Mouse (Mus musculus) intestine, embryonic 16.5 days (tissue): ENCODE measurements around the gene Grik1. TPM values are rescaled to one million over a fixed set of nuclear protein-coding genes. Genes with fewer than 3 reads are reported as not detected.

Experiments
- ATAC-seq: fragments of 200-750 bp; cut with Nextera tagmentation; 2 replicates; pipeline ENCODE4 v1.8.0; 2017; ENCODE audit warnings: moderate TSS enrichment, moderate library complexity
- H3K27ac ChIP-seq: fragments of 300-500 bp; sonication (generic); 2 replicates; pipeline ENCODE4 v1.5.1; 2014; ENCODE audit warnings: mild to moderate bottlenecking, low read length
- H3K27me3 ChIP-seq: fragments of 300-500 bp; sonication (generic); replicated peaks from 2 replicates; pipeline ENCODE4 v1.6.1; 2014; ENCODE audit warnings: low read length, control low read depth, mixed read lengths; ENCODE audit not compliant: control insufficient read depth, insufficient read depth
- H3K36me3 ChIP-seq: fragments of 300-500 bp; sonication (generic); 2 replicates; pipeline ENCODE4 v1.6.1; 2014; ENCODE audit warnings: low read length, control low read depth; ENCODE audit not compliant: control insufficient read depth, insufficient read depth
- H3K4me1 ChIP-seq: fragments of 300-500 bp; sonication (generic); 2 replicates; pipeline ENCODE4 v1.6.1; 2014; ENCODE audit warnings: low read length, control low read depth, mixed read lengths; ENCODE audit not compliant: control insufficient read depth, insufficient read depth
- H3K4me2 ChIP-seq: fragments of 300-500 bp; sonication (generic); 2 replicates; pipeline ENCODE4 v1.6.1; 2014; ENCODE audit warnings: low read depth, low read length, control low read depth
- H3K4me3 ChIP-seq: fragments of 300-500 bp; sonication (generic); 2 replicates; pipeline ENCODE4 v1.5.1; 2014; ENCODE audit warnings: mild to moderate bottlenecking, low read length
- H3K9ac ChIP-seq: fragments of 300-500 bp; sonication (generic); 2 replicates; pipeline ENCODE4 v1.6.1; 2014; ENCODE audit warnings: low read depth, low read length
- H3K9me3 ChIP-seq: fragments of 300-500 bp; sonication (generic); 2 replicates; pipeline ENCODE4 v1.6.1; 2016; ENCODE audit warnings: low read length, control low read depth; ENCODE audit not compliant: control insufficient read depth
- WGBS: fragments of 180-500 bp; shearing (Covaris S2); extraction: QIAGEN DNeasy Blood & Tissue Kit; methylation state at CpG from one replicate; pipeline ENCODE4 v1.1.7; 2014; 5-methylcytosine and 5-hydroxymethylcytosine counted together
- polyA plus RNA-seq: library from polyadenylated mRNA; unstranded; fragments of >200 nt; fragmentation: Nextera tagmentation; extraction: Ambion mirVana; gene quantifications from 2 replicates; pipeline ENCODE4 v1.2.1, GENCODE M21; 2015

Grik1 gene
- polyA plus RNA-seq, 1 experiment from 2014 or later: 1.0 TPM

- Histone ChIP-seq H3K4me3 (no peak overlapping the region), H3K27me3 (no peaks in the 10 kb centered on the region), H3K4me2 (no peak overlapping the region), H3K4me1 (no peaks in the 10 kb centered on the region), H3K36me3 (no peaks in the 10 kb centered on the region), H3K9me3 (no peaks in the 10 kb centered on the region), H3K9ac (no peak overlapping the region), H3K27ac (no peak overlapping the region)
- WGBS: 92% methylated on average over 3 of the region's 3 CpGs
- no peak for ATAC-seq
Observed at GRCm38 (mm10) chr16:87930519-87930918, 359.5 kb downstream of the Grik1 start.

- no peaks in the 10 kb centered on the region for H3K27me3 ChIP-seq
- no peaks in the 10 kb centered on the region for H3K36me3 ChIP-seq
- H3K9me3 ChIP-seq: no peaks in the 10 kb centered on the region
- no peak overlapping the region for H3K4me2 ChIP-seq
- 51% methylated on average over 1 of the region's 1 CpGs for WGBS
- no peak overlapping the region for H3K9ac ChIP-seq
- H3K4me1 ChIP-seq: no peaks in the 10 kb centered on the region
- ATAC-seq: 0 out of 2 replicates have a peak, but pooled peaks have one; percentile 52
- H3K27ac ChIP-seq: no peak overlapping the region
- no peak overlapping the region for H3K4me3 ChIP-seq
Observed at GRCm38 (mm10) chr16:87928671-87929070, 361.4 kb downstream of the Grik1 start.

GRCm38 (mm10) chr16:87917897-87918296 lies 372.2 kb downstream of the Grik1 start:
- Histone ChIP-seq H3K27ac (no peak overlapping the region), H3K9ac (no peak overlapping the region), H3K4me1 (no peaks in the 10 kb centered on the region), H3K36me3 (no peaks in the 10 kb centered on the region), H3K4me2 (no peak overlapping the region), H3K9me3 (no peaks in the 10 kb centered on the region), H3K4me3 (no peak overlapping the region), H3K27me3 (no peaks in the 10 kb centered on the region)
- 71% methylated on average over 4 of the region's 4 CpGs for WGBS
- ATAC-seq: no peak

GRCm38 (mm10) chr16:87917157-87917546 lies 372.9 kb downstream of the Grik1 start:
- H3K4me3 ChIP-seq: no peak overlapping the region
- H3K4me2 ChIP-seq: no peak overlapping the region
- H3K27ac ChIP-seq: no peak overlapping the region
- H3K9ac ChIP-seq: no peak overlapping the region
- no peaks in the 10 kb centered on the region for H3K36me3 ChIP-seq
- H3K9me3 ChIP-seq: no peaks in the 10 kb centered on the region
- 22% methylated on average over 1 of the region's 1 CpGs for WGBS
- peak; percentile 50; the same call in 1 of the 2 replicates for ATAC-seq
- no peaks in the 10 kb centered on the region for H3K4me1 ChIP-seq
- no peaks in the 10 kb centered on the region for H3K27me3 ChIP-seq

- 52% methylated on average over 6 of the region's 6 CpGs for WGBS
- no peak for ATAC-seq
- no peak overlapping the region for H3K27ac ChIP-seq
Observed at GRCm38 (mm10) chr16:87916209-87917156, 373.6 kb downstream of the Grik1 start.

GRCm38 (mm10) chr16:87915156-87915555 lies 374.9 kb downstream of the Grik1 start:
- H3K9me3 ChIP-seq: no peaks in the 10 kb centered on the region
- H3K4me2 ChIP-seq: no peak overlapping the region
- H3K27ac ChIP-seq: no peak overlapping the region
- no peak overlapping the region for H3K9ac ChIP-seq
- H3K4me1 ChIP-seq: no peaks in the 10 kb centered on the region
- no peaks in the 10 kb centered on the region for H3K27me3 ChIP-seq
- ATAC-seq: no peak; the same call in 1 of the 2 replicates
- 50% methylated on average over 4 of the region's 4 CpGs for WGBS
- no peaks in the 10 kb centered on the region for H3K36me3 ChIP-seq
- no peak overlapping the region for H3K4me3 ChIP-seq

More at GRCm38 (mm10) chr16:87916209-87917156, 373.6 kb downstream of the Grik1 start:
- H3K4me1 ChIP-seq: no peaks in the 10 kb centered on the region
- H3K4me2 ChIP-seq: no peak overlapping the region
- H3K36me3 ChIP-seq: no peaks in the 10 kb centered on the region
- H3K4me3 ChIP-seq: no peak overlapping the region
- no peaks in the 10 kb centered on the region for H3K9me3 ChIP-seq
- H3K27me3 ChIP-seq: no peaks in the 10 kb centered on the region
- no peak overlapping the region for H3K9ac ChIP-seq

GRCm38 (mm10) chr16:87913781-87914180 lies 376.3 kb downstream of the Grik1 start:
- Histone ChIP-seq H3K27me3 (no peaks in the 10 kb centered on the region), H3K9ac (no peak overlapping the region), H3K4me2 (no peak overlapping the region), H3K9me3 (no peaks in the 10 kb centered on the region), H3K36me3 (no peaks in the 10 kb centered on the region), H3K4me1 (no peaks in the 10 kb centered on the region), H3K27ac (no peak overlapping the region), H3K4me3 (no peak overlapping the region)
- no peak for ATAC-seq
- 81% methylated on average over 5 of the region's 5 CpGs for WGBS

- Histone ChIP-seq H3K27me3 (no peaks in the 10 kb centered on the region), H3K27ac (no peak overlapping the region), H3K9me3 (no peaks in the 10 kb centered on the region), H3K36me3 (no peaks in the 10 kb centered on the region), H3K4me1 (no peaks in the 10 kb centered on the region), H3K4me3 (no peak overlapping the region), H3K4me2 (no peak overlapping the region), H3K9ac (no peak overlapping the region)
- 57% methylated on average over 2 of the region's 2 CpGs for WGBS
- no peak for ATAC-seq
Observed at GRCm38 (mm10) chr16:87911201-87911600, 378.9 kb downstream of the Grik1 start.

GRCm38 (mm10) chr16:87902049-87902448 lies 388.0 kb downstream of the Grik1 start:
- Histone ChIP-seq H3K4me1 (no peaks in the 10 kb centered on the region), H3K36me3 (no peaks in the 10 kb centered on the region), H3K9me3 (no peaks in the 10 kb centered on the region), H3K27ac (no peak overlapping the region), H3K27me3 (no peaks in the 10 kb centered on the region), H3K4me3 (no peak overlapping the region), H3K4me2 (no peak overlapping the region), H3K9ac (no peak overlapping the region)
- ATAC-seq: no peak
- WGBS: 67% methylated on average over 9 of the region's 9 CpGs
